Mouse (Mus musculus): ENCODE measurements around the gene Slc2a8. TPM values are rescaled to one million over a fixed set of nuclear protein-coding genes. Genes with fewer than 3 reads are reported as not detected.

Gene Slc2a8
- total RNA-seq, 2 experiments from 2014 or later: 25.0 to 27.4 TPM

DNA sequence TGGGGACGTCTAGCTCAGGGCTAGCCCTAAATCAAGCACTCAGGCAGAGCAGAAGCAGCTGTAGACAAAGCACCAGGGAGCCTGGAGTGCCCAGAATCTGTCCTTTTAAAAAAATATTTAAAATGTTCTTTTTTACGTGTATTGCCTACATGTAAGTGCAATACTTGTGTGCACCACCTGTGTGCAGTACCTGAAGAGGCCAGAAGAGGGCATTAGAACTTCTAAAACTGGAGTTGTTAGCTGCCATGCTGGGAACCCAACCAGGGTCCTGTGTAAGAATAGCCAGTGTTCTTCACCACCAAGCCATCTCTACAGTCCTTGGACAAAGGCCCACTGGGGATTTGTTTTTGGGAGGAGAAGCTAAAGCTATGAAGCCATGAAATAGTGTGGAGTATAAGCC, 27.3 kb downstream of the Slc2a8 start:
- intact Hi-C loops (cut with DNase I): no loop called here
- DNase-seq (ENCODE audit: low spot score in 2 of 2): no peak

DNA sequence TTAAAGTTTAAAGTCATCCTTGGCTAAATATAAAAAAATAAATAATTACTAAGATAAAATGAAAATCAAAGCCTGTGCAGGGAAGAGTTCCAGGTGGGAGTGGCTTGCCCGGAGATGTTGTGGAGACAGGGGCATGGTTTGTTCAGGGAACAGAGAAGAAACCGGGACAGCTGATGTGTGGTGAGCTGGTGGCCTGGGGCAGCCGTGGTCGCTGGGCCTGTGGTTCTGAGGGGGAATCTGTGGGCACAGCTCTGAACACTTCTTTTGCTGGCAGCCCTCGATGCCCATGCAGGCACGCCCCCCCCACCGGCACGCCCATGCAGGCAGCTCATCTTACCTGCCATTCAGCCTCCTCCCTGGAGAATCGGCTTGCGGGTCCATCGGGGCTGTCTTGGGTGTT, 34.4 kb downstream of the Slc2a8 start:
- DNase-seq (ENCODE audit: low spot score in 2 of 2): no peak
- intact Hi-C loops (cut with DNase I): no loop called here

- no peak for DNase-seq (ENCODE audit: low spot score in 2 of 2)
- intact Hi-C loops (cut with DNase I): no loop called here
Measured at GRCm38 (mm10) chr2:32940483-32940882, 41.4 kb downstream of the Slc2a8 start.

- intact Hi-C loops (cut with DNase I): no loop called here
- DNase-seq (ENCODE audit: low spot score in 2 of 2): peak; percentile 75 to 84
Measured at GRCm38 (mm10) chr2:32939418-32939817, 42.5 kb downstream of the Slc2a8 start.

GRCm38 (mm10) chr2:32938741-32939140, 43.1 kb downstream of the Slc2a8 start:
- intact Hi-C loops (cut with DNase I): no loop called here
- no peak for DNase-seq (ENCODE audit: low spot score in 2 of 2)

GRCm38 (mm10) chr2:32931730-32932129, 50.2 kb downstream of the Slc2a8 start:
- intact Hi-C loops (cut with DNase I): no loop called here
- DNase-seq (ENCODE audit: low spot score in 2 of 2): no peak

DNA sequence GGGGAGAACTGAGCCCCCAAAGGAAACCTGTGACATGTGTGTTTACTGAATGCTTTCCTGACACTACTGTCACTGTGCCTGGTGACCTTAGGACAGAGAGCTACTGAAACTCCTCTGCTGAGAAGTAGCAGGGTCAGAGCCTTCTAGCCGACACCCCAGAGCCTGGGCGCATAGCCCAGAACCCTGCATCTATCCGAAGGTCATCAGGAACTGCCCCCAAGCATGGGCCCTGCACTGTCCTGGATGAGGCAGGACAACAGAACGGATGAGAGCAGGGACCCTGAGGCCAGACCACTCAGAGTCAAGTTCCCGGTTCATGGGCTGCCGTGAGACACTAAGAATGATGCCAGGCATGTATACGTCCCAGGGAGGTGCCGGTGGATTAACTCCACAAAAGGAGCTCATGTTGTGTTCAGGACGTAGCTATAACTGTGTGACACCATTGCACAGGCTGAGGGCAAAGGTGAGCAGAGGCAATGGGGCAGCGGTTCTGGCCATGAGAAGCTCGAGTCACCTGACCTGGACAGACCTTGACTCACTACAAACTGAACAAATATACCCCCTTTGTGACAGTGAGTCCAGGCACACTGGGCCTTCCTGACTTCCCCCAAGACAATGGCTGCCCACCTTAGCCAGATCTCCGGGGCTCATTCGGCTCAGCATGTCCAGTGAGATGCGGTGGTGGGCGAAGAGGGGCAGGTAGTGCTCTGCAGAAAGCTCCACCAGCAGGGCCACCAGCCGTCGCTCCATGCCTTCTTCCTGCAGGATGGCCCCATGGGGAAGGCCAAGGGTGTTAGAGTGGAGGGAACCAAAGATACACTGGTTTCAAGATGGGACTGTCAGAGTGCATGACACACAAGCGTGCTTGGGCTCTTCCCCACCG, 52.7 kb downstream of the Slc2a8 start:
- no peak for DNase-seq (ENCODE audit: low spot score in 2 of 2)
- intact Hi-C loops (cut with DNase I): loop anchor here (2.0 to 10.0 kb wide), 2 partner anchors 64 to 154 kb away; partner anchors contain the start of genes Ptrh1 and Ttc16

DNA sequence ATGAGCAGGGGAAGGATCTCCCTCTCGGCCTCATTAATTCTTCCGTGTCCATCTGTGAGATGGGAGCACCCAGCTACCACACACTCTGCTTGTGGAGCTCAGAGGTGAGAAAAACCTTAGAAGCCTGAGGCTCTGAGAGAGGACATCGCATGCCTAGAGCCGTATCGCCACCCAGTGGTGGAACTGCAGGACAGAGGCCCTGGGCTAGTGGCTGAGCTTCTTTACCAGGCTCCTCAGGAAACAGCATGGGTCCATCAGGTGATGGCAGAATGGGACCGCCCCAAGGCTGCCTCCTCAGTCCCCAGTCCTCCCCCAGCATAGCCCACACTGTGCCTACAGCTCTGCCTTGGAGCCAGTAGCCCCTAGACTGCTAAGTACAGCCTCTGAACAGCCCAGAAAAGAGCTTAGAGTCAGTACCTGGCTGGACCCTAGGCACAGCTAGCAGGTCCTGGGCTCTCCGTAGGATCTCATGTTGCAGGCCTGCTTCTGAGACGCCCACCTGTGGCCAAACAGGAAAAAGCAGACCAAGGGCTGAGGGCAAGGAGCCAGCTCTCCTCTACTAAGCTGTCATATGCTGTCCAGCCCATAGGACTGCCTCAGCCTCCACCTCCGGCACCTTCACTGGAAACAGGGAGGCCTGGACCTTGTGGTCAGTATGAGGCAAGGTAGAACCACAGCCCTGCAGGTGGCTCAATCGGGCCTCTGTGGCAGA, 53.5 kb downstream of the Slc2a8 start:
- peak; percentile 80 to 82 for DNase-seq (ENCODE audit: low spot score in 2 of 2)
- intact Hi-C loops (cut with DNase I): loop anchor here (2.0 to 10.0 kb wide), 2 partner anchors 64 to 154 kb away; partner anchors contain the start of genes Ptrh1 and Ttc16

DNA sequence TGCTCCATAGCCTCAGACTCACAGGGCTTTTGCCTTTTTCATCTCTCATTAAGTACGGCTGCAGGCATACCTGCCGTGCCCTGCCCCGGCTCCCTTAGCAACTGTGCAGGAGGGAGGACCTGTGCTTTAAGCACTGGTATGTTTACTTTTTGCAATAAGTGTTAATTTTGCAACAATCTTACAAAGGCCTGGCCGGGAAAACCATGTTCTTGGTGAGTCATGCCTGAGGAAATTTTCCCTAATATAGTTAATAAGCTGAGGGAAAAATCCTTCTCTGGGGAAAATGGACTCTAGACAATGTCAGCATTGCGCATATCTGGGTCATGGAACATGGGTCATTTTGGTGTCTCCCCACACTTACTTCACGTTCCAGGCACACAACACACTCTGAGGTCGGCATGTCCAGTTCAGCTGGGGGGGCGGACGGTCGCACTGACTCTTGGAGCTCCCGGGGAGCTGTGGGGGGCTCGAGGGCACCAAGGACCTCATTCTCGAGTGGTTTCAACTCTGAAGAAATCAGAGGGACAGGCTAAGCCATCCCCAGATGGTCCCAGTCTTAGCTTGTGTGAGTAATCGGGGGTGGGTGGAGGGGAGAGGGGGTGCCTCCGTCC, 54.2 kb downstream of the Slc2a8 start:
- intact Hi-C loops (cut with DNase I): loop anchor here (2.0 to 10.0 kb wide), 2 partner anchors 63 to 153 kb away; partner anchors contain the start of genes Ptrh1 and Ttc16

DNA sequence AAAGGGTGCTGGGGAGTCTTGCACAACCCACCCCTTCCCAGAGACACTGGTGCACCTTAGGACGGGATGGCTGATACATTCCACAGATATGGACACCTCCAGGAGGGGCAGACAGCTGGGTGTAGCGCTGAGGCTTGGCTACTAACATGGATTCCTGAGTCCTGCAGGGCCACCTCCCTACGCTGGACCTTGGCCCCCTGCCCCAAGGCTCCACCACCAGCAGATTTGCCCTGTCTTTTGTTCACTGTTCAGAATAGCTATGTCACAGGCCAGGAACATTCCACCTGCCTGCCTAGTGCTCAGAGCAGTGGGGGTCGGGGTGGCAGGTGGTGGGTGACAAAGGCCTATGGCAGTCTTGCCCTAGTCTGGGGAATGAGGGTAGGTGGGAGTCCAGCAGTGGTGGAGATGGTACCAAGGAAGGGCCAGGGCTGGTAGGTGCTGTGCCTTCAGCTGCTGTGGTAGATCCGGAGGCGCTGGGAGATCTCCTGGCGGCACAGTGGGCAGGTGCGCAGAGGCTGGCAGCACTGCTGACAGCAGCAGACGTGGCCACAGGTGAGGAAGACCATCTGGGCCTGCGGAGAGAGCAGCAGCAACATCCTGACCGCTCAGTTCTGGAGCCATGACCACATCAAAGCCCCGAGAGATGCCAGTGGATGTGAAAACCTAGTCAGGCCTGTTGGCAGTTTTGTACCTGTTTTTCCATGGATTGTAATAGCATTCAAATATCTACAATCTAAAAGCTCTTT, 55.4 kb downstream of the Slc2a8 start:
- no peak for DNase-seq (ENCODE audit: low spot score in 2 of 2)
- intact Hi-C loops (cut with DNase I): loop anchor here (10.0 kb wide), 1 partner anchor 152 kb away; the partner anchor contains the start of genes Ptrh1 and Ttc16

More for the DNA sequence above, 54.2 kb downstream of the Slc2a8 start:
- no peak for DNase-seq (ENCODE audit: low spot score in 2 of 2)

GRCm38 (mm10) chr2:32924306-32924844, 57.5 kb downstream of the Slc2a8 start:
- DNase-seq (ENCODE audit: low spot score in 2 of 2): no peak
- intact Hi-C loops (cut with DNase I): loop anchor here (10.0 kb wide), 1 partner anchor 150 kb away; the partner anchor contains the start of genes Ptrh1 and Ttc16

GRCm38 (mm10) chr2:32923551-32924250, 58.2 kb downstream of the Slc2a8 start:
- intact Hi-C loops (cut with DNase I): loop anchor here (10.0 kb wide), 1 partner anchor 149 kb away; the partner anchor contains the start of genes Ptrh1 and Ttc16
- no peak for DNase-seq (ENCODE audit: low spot score in 2 of 2)

Other genes with a start within 250 kb of the Slc2a8 start
- gene 6330409D20Rik, start 241.1 kb downstream of the Slc2a8 start, total RNA-seq (2021): 1 to 10 TPM; 2.2 to 3.8 TPM
- gene Tor2a, start 224.8 kb downstream of the Slc2a8 start, total RNA-seq (2021): 10 to 100 TPM; 27.6 to 30.4 TPM
- under 1 TPM; 0.23 to 0.35 TPM for gene Ttc16, start 206.4 kb downstream of the Slc2a8 start, total RNA-seq (2021)
- gene Ptrh1, start 206.3 kb downstream of the Slc2a8 start, total RNA-seq (2021): 1 to 10 TPM; 6.1 to 7.6 TPM
- gene Cfap157, start 197.7 kb downstream of the Slc2a8 start, total RNA-seq (2021): under 1 TPM in 1 of 2 experiments, not detected in 1; 0.33 TPM
- 1,000 to 10,000 TPM; 1,032 to 1,038 TPM for gene Stxbp1, start 134.8 kb downstream of the Slc2a8 start, total RNA-seq (2021)
- gene Fam129b, start 106.0 kb downstream of the Slc2a8 start, total RNA-seq (2021): 10 to 100 TPM; 20.0 to 21.0 TPM
- gene Rpl12, start 20.5 kb downstream of the Slc2a8 start, total RNA-seq (2021): 100 to 1,000 TPM; 117 to 120 TPM
- 10 to 100 TPM; 31.1 to 40.6 TPM for gene Lrsam1, start 20.5 kb downstream of the Slc2a8 start, total RNA-seq (2021)
- 100 to 1,000 TPM; 156 to 159 TPM for gene Garnl3, start 149.6 kb upstream of the Slc2a8 start, total RNA-seq (2021)
- gene Angptl2, start 234.0 kb upstream of the Slc2a8 start, total RNA-seq (2021): 1 to 10 TPM; 3.1 to 3.6 TPM